Mouse (Mus musculus) stomach, embryonic 14.5 days (tissue): ENCODE data around the gene Tmem52. TPM values are rescaled to one million over a fixed set of nuclear protein-coding genes. Genes with fewer than 3 reads are reported as not detected.
"Not testable (repeated sequence)": the region's sequence is repeated elsewhere in the genome, so short reads cannot be mapped to it uniquely, and the experiment has no call there.

Experiments
- ATAC-seq: fragments of 200-750 bp; cut with Nextera tagmentation; 2 replicates; pipeline ENCODE4 v1.8.0; 2017; ENCODE audit warnings: low read depth, moderate TSS enrichment; ENCODE audit not compliant: insufficient number of reproducible peaks, insufficient read depth, low FRiP score
- H3K27ac ChIP-seq: fragments of 300-500 bp; sonication (generic); 2 replicates; pipeline ENCODE4 v1.5.1; 2014; ENCODE audit warnings: mild to moderate bottlenecking, low read length, moderate library complexity, mixed read lengths
- H3K27me3 ChIP-seq: fragments of 300-500 bp; sonication (generic); 2 replicates; pipeline ENCODE4 v1.6.1; 2014; ENCODE audit warnings: low read length, control low read depth, mixed read lengths; ENCODE audit not compliant: control insufficient read depth, insufficient read depth
- H3K36me3 ChIP-seq: fragments of 300-500 bp; sonication (generic); 2 replicates; pipeline ENCODE4 v1.6.1; 2014; ENCODE audit warnings: mild to moderate bottlenecking, control low read depth, low read length, moderate library complexity, mixed read lengths; ENCODE audit not compliant: control insufficient read depth, insufficient read depth
- H3K4me1 ChIP-seq: fragments of 300-500 bp; sonication (generic); 2 replicates; pipeline ENCODE4 v1.6.1; 2014; ENCODE audit warnings: low read length, control low read depth, mixed read lengths; ENCODE audit not compliant: control insufficient read depth, insufficient read depth
- H3K4me2 ChIP-seq: fragments of 300-500 bp; sonication (generic); replicated peaks from 2 replicates; pipeline ENCODE4 v1.6.1; 2014; ENCODE audit warnings: low read depth, low read length, control low read depth
- H3K4me3 ChIP-seq: fragments of 300-500 bp; sonication (generic); 2 replicates; pipeline ENCODE4 v1.5.1; 2014; ENCODE audit warnings: low read depth, low read length, control low read depth
- H3K9ac ChIP-seq: fragments of 300-500 bp; sonication (generic); replicated peaks from 2 replicates; pipeline ENCODE4 v1.6.1; 2014; ENCODE audit warnings: low read depth, mild to moderate bottlenecking, control low read depth, low read length, moderate library complexity, mixed read lengths
- H3K9me3 ChIP-seq: fragments of 300-500 bp; sonication (generic); 2 replicates; pipeline ENCODE4 v1.6.1; 2016; ENCODE audit warnings: low read depth, low read length, control low read depth; ENCODE audit not compliant: control insufficient read depth
- WGBS: fragments of 180-500 bp; shearing (Covaris S2); extraction: QIAGEN DNeasy Blood & Tissue Kit; methylation state at CpG from one replicate; pipeline ENCODE4 v1.1.7; 2014; 5-methylcytosine and 5-hydroxymethylcytosine counted together
- polyA plus RNA-seq: library from polyadenylated mRNA; unstranded; fragments of >200 nt; fragmentation: Nextera tagmentation; extraction: Ambion mirVana; gene quantifications from 2 replicates; pipeline ENCODE4 v1.2.1, GENCODE M21; 2014

Tmem52 gene
- polyA plus RNA-seq: 0.29 TPM in 1 of 2 replicates, not detected in the other

DNA sequence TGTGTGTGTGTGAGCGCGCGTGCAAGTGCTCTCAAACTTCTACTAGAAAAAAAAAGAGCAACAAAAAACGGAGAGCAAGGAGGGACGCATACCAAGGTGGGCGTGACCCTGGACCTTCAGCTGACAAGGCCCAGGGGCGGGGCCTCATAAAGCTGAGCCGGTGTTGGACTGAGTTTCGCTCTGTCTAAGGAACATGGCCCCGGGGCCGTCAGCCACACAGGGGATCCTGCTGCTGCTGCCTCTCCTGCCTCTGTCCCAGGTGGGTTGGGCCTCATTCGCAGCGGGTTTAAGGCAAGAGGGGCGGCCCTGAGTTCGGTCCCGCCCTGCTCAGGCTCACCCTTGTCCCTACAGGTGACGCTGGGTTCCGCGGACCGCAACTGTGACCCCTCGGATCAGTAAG, at the start of gene Tmem52:
Tmem52 (plus strand) TSS at position 163 of the 400 bp plus-strand sequence.
- Histone ChIP-seq H3K27me3 (no peaks in the 10 kb centered on the region), H3K4me3 (peak within 1 kb of the TSS; percentile 21; the same call in 1 of the 2 replicates), H3K4me1 (peaks cover 3% of the 10 kb centered on the region; the same call in 1 of the 2 replicates), H3K9ac (no peak within 1 kb of the TSS; the same call in 1 of the 2 replicates), H3K27ac (no peak within 1 kb of the TSS), H3K9me3 (no peaks in the 10 kb centered on the region), H3K4me2 (peak within 1 kb of the TSS; percentile 44), H3K36me3 (no peaks in the 10 kb centered on the region)
- peak; percentile 60; the same call in 1 of the 2 replicates for ATAC-seq
- WGBS: 12% methylated on average over 21 of the region's 21 CpGs

DNA sequence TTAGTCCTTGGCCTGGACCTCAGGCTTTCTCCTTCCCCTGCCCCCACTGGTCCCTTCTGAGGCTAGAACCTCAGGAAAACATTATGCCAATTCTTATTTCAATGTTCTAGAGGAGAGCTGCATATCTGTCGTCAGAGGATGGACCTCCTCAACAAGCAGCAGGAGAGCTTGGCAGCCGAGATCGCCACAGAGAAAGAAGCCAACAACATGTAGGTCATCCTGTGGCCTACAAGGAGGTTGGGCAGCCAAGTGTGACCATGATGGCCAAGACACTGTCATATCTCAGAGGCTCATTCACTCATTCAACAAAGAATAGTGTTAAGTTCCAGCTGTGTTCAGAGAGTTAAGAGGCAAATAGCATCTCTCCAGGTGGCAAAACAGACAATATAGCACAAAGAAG, 48.8 kb upstream of the Tmem52 start:
- Histone ChIP-seq H3K4me3 (no peak overlapping the region), H3K4me2 (no peak overlapping the region), H3K9ac (no peak overlapping the region), H3K27me3 (no peaks in the 10 kb centered on the region), H3K9me3 (no peaks in the 10 kb centered on the region), H3K4me1 (no peaks in the 10 kb centered on the region), H3K36me3 (no peaks in the 10 kb centered on the region), H3K27ac (no peak overlapping the region)
- ATAC-seq: no peak
- 90% methylated on average over 3 of the region's 3 CpGs for WGBS

DNA sequence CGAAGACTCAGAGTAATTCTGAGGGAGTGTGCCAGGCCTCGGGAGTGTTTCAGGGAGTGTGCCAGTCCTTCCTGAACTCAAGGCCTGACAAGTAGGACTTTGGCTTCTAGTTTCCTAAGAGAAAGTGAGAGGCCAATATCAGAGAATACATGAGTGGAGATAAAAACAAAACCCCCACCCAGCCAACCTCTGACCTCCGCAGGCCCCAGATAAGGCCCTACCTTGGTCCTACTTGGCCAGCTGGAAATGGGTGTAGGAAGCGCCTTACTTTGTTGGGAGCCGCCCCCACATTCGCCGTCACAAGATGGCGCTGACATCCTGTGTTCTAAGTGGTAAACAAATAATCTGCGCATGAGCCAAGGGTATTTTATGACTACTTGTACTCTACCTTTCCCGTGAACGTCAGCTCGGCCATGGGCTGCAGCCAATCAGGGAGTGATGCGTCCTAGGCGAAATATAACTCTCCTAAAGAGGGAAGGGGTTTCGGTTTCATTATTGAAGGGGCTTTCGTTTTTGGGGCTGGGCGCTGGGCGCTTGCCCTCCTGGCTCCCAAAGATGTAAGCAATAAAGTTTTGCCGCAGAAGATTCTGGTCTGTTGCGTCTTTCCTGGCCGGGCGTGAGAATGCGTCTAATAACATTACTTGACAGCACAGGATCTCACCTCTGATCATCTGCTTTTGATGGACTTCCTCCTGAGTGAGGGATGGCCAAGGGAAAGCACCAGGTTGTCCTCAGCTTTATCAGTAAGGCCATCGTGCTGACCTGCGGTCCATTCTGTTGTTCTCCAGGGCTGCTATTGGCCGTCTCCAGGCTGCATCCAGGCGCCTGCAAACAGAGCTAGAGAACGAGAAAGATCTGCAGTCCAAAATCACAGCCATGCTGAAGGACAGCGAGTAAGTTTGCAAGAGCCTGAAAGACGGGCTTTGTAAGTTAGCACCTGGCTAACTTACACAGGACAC, 47.2 kb upstream of the Tmem52 start:
- not testable (repeated sequence) for H3K27me3 ChIP-seq, H3K4me3 ChIP-seq, H3K9me3 ChIP-seq, H3K9ac ChIP-seq, H3K36me3 ChIP-seq, H3K4me2 ChIP-seq, H3K27ac ChIP-seq, H3K4me1 ChIP-seq, ATAC-seq
- 78% methylated on average over 21 of the region's 30 CpGs for WGBS

DNA sequence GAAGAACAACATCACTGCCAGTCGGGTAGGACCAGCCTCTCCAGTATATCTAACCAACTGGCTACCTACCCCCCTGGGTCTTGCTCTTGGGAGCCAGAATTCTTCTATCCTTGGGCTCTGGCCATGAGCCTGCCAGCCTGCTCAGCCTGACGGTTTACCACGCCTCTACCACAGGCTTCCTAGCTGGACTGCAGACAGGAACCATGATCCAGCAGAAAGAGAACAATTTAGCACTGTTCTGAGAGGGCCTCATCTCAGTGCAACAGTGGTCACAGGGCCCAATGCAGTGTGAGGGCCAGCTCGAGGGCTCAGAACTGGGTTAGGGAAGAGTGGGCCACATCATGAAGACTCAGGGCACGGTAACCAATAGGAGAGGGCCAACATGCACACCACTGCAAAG, 44.9 kb upstream of the Tmem52 start:
- Histone ChIP-seq H3K9ac (no peak overlapping the region), H3K27me3 (no peaks in the 10 kb centered on the region), H3K4me3 (no peak overlapping the region), H3K27ac (no peak overlapping the region), H3K9me3 (no peaks in the 10 kb centered on the region), H3K36me3 (no peaks in the 10 kb centered on the region), H3K4me2 (no peak overlapping the region), H3K4me1 (no peaks in the 10 kb centered on the region)
- WGBS: 82% methylated on average over 5 of the region's 5 CpGs
- no peak for ATAC-seq

DNA sequence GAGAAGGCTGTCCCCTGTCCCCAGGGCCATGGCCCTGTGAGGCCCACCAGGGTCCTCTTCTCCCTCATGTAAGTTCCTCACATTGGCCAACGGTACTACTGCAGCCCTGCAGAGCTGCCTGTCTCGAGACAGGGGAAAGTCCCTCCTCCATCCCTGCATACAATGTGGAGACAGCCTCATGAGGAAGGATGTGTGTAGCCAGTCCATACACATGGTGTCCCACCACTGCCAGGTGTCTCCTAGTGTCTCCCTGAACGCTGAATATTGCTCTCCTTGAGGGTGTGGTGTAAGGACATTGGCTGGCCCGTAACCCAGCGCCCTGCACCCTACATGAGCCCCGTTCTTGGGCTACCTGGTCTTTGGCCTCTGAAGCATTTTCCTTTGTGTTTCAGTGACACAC, 42.6 kb upstream of the Tmem52 start:
- Histone ChIP-seq H3K27me3 (no peaks in the 10 kb centered on the region), H3K27ac (no peak overlapping the region), H3K4me3 (no peak overlapping the region), H3K9ac (no peak overlapping the region), H3K4me2 (no peak overlapping the region), H3K36me3 (no peaks in the 10 kb centered on the region), H3K4me1 (no peaks in the 10 kb centered on the region), H3K9me3 (no peaks in the 10 kb centered on the region)
- WGBS: 79% methylated on average over 6 of the region's 6 CpGs
- no peak for ATAC-seq

DNA sequence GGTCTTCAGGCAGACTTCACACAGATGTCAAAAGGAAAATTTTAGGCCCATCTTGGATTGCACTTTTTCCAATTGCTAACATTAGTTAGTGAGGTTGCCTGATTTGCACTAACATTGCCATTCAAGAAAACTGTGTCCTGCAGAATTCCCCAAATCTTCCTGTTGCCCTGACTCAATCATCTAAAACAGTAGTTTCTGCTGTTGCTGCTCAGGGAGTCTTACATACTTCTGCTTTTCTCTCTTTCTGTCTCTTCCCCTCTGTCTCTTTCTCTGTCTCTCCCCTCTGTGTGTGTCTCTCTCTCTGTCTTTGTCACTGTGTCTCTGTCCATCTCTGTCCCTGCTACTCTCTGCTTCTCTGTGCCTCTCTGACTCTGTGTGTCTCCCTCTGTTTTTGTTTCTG, 40.5 kb upstream of the Tmem52 start:
- H3K27ac ChIP-seq: no peak overlapping the region
- no peaks in the 10 kb centered on the region for H3K27me3 ChIP-seq
- no peaks in the 10 kb centered on the region for H3K36me3 ChIP-seq
- no peaks in the 10 kb centered on the region for H3K9me3 ChIP-seq
- H3K4me1 ChIP-seq: no peaks in the 10 kb centered on the region
- no peak overlapping the region for H3K4me3 ChIP-seq
- no peak overlapping the region for H3K4me2 ChIP-seq
- no peak for ATAC-seq
- H3K9ac ChIP-seq: no peak overlapping the region

DNA sequence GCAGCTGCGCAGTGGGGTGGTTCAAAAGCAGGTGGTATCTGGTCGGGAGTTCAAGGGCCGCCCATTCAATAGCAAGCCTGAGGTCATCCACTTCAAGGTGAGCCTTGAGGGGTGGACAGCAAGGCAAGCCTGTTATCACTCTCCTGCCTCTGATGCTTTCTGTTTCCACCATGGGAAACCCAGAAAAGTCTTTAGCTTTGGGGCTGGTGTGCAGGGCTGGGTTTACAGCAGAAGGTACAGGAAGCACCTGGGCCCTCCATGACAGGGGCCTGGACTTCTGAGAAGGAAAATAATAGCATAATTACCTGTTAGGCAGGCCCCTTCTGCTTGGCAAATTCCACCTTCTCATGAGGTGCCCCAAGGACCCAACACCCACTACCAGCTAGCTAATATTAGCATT, 39.7 kb upstream of the Tmem52 start:
- Histone ChIP-seq H3K9me3 (no peaks in the 10 kb centered on the region), H3K36me3 (no peaks in the 10 kb centered on the region), H3K9ac (no peak overlapping the region), H3K27me3 (no peaks in the 10 kb centered on the region), H3K4me2 (no peak overlapping the region), H3K4me1 (no peaks in the 10 kb centered on the region), H3K27ac (no peak overlapping the region), H3K4me3 (no peak overlapping the region)
- 93% methylated on average over 3 of the region's 3 CpGs for WGBS
- no peak for ATAC-seq

DNA sequence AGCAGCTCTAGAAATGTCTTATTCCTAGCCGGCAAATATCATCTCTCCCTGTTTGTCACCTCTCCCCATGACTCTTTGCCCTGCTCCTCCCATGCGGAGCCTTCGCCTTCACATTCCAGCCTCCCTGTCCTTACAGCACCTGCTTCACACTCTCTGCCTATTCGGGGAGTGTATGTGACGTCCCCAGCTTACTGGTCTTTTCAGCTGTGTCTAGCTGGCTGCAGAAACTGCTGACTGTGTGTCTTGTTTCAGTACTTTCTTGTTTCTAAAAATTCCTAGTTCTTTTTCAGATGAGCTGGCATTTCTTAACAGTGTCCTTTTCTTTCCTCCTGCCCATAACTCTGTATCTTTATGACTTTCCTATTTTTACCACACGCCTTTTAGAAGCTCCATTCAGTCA, 36.6 kb upstream of the Tmem52 start:
- Histone ChIP-seq H3K4me3 (no peak overlapping the region), H3K9me3 (no peaks in the 10 kb centered on the region), H3K4me1 (no peaks in the 10 kb centered on the region), H3K4me2 (no peak overlapping the region), H3K27me3 (no peaks in the 10 kb centered on the region), H3K36me3 (no peaks in the 10 kb centered on the region), H3K9ac (no peak overlapping the region), H3K27ac (no peak overlapping the region)
- ATAC-seq: no peak
- 78% methylated on average over 6 of the region's 6 CpGs for WGBS
